Mouse (Mus musculus) heart, postnatal 0 days (tissue): Measurements from ENCODE around the gene Grm8.

Experiments used
- CTCF ChIP-seq: IDR thresholded peaks from 2 replicates; pipeline ENCODE4 v1.5.1; 2016; ENCODE audit warnings: antibody characterized with exemption, control low read depth, low read depth
- EP300 ChIP-seq: IDR thresholded peaks from 2 replicates; pipeline ENCODE4 v1.6.1; 2016; ENCODE audit warnings: antibody characterized with exemption, low read depth

DNA sequence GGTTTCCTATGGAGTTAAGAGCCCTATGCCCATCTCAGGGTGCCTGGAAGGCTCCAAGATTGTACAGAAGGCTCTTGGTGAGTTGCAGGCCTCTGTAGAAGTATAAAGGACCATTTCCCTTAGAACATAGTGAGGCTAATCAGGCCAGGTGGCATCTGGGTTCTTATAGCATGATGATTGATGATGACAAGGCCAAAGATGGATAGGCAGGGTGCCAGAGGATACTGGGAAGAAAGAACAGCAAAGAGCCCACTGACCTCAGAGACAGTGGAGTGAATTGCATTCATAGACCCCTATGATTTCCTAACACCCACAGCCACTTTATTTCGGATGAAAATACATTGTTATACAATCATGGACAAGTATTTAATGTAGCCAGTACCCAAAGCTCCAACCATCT is 242.1 kb downstream of the Grm8 start:
- TF ChIP-seq EP300 (no peak), CTCF (no peak)
